Mouse (Mus musculus) telencephalon, adult 2 months (tissue): Measurements from ENCODE around the gene Jakmip3.

Source experiments
- DNase-seq: peaks from one replicate; pipeline ENCODE4 v3.0.0-alpha.2; 2011; ENCODE audit warnings: low read depth, low spot score

Jakmip3 gene

DNA sequence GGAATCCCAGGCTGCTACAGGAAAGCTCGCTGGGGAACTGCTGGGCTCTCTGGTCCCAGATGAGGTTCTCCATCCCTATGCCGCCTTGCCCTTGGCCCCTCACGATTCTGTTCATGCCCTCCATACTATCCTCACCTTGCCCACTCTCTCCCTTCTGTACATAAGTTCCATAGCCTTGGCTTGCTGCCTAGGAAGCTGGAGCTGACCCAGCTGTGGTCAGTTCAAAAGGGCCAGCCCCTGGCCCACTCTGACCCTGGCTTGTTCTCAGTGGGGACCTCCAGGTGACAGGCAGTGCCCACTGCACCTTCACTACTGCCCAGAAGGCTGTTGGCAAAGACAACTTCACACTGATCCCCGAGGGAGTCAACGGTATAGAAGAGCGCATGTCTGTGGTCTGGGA is 155.9 kb downstream of the Jakmip3 start:
- DNase-seq: no peak

- DNase-seq: no peak
Measured at GRCm38 (mm10) chr7:139100531-139101095, 160.1 kb downstream of the Jakmip3 start.

DNA sequence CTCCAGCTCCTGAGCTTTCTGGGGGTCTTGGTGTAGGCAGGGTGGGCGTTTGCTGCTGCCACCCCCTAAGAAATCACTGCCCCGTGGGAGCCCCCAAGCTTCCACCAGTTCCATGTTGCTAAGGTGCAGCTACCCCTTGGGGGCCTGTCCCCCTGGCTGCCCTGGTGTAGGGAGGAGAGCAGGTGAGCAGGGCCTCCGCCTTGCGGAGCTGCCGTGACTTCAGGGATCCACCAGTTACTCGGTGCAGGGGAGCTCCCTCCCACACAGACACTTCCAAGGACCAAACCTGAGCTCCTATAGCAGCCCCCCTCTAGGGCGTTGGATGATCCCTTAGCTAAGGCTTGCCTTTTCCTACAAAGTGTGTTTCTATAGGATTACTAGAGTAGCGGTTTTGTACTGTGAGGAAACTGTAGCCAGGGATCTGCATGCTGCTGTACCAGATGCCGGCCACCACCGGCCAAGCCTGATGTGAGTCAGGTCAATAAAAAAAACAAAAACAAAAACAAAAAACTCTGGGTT is 160.8 kb downstream of the Jakmip3 start:
- DNase-seq: no peak

DNA sequence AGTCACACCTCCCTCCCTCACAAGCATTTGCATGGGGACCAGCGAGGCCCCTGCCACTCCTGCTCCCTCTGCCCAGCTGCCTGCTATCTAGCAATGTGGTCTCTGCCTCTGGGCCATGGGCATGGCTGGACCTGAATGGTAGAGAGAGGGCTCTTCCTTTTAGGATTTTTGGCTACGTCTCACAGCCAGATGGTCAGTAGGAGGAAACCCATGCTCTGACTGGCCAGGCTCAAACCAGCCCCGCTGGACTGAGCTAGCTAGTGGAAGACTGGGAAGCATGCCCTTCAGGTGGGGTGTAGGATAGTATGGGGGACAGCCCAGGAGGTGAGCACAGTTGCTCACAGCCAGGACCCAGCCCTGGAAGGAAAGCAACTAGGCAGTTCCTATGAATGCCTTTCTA is 161.3 kb downstream of the Jakmip3 start:
- DNase-seq: no peak

GRCm38 (mm10) chr7:139103960-139104381 is 163.4 kb downstream of the Jakmip3 start:
- no peak for DNase-seq

DNA sequence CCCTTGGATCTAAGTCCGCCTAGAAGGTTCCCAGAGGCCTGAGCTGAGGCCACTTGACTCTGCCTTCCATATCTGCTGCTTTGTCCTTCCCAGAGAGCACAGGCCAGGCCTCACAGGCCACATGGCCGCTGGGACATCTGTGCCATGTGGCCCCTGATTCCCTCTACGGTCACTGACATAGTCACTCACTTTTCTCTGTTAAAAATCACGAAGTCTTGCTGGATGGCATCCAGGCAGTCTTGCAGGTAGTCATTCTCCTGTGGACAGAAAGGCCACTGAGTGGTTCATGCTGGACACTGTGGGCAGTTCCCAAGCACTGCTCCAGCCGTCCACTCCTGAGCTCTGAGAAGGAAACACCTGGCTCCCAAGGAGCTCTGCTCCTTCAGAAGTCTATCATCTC is 164.5 kb downstream of the Jakmip3 start:
- DNase-seq: no peak

DNA sequence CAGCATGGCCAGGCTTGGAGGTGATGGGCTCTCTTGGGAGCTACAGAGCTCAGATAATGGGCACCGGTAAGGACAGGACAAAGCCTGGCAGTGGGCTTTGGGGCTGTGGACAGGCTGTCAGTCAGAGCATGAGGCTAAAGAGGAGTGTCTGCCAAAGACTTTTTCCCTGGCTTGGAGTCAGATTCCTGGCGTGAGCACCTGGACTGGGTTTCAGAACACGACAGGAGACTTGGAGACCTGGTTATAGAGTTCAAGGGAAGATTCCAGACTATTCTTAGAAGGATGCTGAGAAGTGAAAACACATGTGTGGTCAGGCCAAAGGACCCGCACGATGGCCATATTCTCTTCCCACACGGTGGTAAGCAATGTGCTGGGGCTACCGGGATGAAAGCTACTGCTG is 165.2 kb downstream of the Jakmip3 start:
- DNase-seq: no peak

DNA sequence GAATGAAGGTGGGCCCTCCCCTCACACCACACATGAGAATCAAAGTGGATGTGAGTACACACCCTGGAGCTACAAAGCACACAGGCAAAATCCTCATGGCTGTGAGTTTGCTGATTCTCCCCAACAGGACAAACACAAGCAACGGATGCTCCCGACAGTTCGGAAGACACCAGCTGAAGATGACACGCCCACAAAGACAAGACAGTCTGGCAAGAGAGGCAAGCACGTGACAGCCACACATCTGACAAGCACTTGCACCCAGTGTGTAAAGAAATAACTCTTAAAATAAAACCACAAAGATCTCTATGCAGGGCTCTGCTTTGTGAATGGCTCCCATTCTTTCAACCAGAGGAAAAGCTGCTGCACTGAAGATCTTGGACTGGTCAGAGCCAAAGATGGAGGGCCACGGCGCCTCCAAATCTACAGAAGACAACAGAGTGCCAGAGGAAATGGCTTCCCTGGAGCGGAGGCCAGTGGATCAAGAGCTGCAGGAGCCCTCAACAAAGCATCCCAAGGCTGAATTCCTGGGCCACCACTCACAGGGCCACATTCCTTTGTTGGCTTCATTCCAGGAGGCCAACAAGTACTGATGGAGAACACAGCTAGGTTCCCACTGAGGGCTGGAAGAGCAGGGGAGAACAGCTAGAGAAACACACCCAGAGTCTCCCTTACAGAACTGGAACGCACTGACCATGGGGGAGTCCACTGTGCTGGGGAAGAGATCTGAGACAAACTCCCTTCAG is 167.5 kb downstream of the Jakmip3 start:
- DNase-seq: peak; percentile 59

DNA sequence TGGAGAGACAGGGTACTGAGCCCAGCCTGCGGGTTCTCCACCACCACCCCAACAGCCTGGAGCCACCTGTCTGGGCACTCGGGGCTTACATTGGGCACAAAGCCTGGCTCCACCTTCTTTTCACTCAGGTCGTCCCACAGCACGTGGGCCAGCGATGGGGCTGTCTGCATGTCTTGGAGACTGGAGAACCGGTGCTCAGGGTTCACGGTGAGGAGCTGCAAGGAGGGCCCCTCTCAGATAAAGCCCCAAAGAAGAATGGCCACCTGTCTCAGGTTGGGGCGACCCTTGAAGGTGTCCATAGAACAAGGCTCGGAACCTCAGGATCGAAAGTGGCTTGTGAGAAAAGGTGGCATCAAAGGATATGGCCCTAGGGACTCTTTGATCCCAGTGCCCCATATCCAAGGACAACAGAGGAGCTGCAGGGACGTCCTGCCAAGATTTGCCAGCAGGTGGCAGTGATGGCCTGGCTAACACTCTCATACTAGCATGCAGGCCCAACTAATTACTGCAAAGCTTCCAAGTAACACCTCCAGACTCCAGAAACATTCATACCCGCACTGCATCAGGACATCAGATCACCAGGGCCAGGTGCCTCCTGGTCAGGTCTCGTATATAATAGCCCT is 178.7 kb downstream of the Jakmip3 start:
- no peak for DNase-seq

DNA sequence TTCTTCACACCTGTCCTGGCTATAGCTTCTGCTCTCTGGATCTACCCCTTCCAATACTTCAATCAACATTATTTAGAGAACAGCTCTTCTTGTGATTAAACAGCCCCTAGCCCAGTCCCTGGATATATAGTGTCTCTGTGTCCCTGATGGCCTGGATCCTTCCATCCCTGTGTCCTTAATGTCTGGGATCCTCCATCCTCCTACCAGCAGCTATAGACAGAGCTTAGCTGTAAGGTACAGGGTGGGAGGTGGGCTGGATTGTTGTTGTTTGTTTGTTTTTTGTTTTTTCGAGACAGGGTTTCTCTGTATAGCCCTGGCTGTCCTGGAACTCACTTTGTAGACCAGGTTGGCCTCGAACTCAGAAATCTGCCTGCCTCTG is 179.2 kb downstream of the Jakmip3 start:
- no peak for DNase-seq

DNA sequence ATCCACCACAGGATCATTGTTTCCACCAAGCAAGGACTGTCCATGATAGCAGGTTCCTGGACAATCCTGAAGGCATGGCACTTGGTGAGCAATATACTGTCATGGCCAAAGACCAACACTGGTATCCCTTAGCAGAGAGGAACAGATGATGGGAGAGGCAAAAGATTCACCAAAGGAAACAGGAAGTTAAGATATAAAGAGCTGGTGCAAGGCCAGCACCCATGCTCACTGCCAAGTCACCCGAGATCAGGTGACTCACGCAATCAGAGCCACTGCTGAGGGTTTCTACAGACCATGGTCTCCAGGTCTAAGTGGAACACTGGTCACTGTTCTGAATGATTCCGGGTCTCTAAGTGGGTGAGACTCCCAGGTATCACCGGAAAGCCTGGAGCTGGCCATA is 185.4 kb downstream of the Jakmip3 start:
- DNase-seq: no peak

DNA sequence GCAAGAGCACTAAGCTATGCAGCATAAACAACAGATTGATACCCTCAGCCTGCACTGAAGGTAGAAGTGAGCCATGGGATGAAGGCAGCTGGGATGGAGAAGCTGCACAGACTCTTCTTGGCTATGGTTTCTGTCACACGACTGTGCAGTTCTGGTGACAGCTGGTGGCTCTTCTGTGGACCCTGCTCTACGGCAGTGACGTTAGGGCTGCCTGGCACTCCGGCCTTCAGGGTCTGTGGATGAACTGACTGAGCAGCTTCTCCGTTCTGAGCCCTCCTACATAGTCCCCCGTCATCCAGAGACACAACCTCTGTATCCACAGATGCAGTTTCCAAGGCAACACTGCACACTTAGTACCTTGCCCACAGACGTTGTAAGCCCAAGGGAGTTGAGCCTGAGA is 186.0 kb downstream of the Jakmip3 start:
- no peak for DNase-seq

DNA sequence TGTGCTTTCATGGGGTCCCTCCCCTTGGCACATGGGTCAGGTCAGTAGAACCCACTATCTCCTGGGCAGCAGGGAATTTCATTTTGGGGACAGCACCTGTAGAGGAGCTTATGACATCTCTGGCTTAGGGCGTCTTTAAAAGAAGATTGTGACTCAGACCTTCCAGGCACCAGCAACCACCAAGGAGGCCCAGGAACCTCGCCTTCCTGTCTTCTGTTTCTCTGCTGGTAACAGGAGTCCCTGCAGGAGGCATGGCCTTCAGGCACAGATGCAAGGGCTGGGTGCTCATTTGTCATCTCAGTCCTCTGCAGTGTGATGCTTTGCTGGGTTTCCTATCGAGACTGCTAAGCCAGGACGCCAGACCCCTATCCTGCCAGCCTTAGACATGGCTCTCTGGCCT is 188.5 kb downstream of the Jakmip3 start:
- DNase-seq: no peak

DNA sequence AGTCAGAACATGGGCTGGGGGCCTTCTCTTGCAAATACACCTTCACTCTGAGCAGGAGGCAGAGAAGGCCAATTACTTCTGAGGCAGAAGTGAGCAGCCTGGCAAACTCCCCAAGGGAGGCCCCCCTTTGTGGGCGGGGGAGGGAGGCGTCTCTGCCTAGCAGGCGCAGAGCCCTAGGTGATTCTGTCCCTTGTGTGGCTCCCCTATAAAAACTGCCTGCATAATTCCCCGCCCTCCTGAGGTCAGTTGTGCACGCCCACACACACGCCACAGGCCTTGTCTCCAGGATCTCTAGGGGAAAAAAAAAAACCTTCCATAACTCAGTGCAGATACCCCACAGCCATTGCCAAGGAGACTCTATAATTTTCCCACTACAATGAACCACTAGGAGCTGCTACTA is 189.8 kb downstream of the Jakmip3 start:
- DNase-seq: no peak

DNA sequence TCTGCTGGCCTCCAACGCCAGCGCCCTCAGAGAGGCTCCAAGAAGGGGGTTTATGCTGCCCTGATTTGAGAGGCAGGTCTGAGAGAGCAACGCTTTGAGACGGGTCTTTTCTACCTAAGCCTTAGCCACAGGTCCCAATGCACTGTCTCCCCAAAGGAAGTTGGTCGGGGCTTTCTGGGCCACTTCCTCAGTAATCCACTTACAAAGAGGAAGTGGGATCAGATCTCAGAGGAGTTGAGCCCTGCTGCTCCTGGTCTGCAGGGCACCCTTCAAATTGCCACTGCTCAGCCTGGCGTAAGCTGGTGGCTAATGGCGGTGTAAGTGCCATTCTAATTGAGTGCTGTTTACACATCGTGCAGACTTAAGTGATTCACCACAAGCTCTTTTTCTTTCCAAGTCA is 191.0 kb downstream of the Jakmip3 start:
- DNase-seq: no peak

DNA sequence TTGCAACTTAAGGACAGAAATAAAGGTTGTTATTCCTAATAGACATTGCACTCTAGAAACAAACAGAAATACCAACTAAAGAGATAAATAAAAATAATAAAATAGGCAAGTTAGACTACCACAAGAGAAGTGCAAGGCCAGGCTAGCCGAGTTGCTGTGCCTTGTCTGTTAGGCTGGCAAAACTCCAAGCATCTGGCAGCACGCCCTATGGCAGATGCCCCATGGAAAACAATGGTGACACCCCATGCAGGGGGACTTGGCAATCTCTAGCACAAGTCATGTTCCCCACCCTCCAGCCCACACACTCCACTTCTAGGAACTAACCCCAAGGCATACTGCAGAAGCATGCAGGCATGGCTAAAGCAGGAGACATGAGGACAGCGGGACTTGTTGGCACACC is 192.9 kb downstream of the Jakmip3 start:
- no peak for DNase-seq
